Mouse (Mus musculus): ENCODE measurements around the gene 4930412O13Rik.

Gene 4930412O13Rik

DNA sequence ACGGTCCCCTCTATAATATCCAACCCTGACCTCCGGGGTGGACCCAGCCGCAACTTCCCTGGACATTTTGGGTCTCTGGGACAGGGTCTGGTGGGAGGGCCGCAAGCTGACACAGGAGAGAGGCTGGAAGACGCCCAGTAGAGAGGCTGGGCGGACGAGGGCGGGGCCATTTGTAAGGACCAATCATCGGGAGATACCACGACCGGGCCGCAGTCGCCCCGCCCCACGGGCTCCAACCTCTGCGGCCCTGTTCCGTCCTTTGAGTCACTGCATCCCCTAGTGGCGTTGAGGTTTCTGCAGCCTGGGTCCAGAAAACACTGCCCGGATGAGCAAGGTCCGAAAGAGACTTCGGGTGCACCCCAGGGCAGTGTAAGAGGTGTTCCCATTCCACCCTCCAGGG is 1.6 kb upstream of the 4930412O13Rik start:
- in situ Hi-C loops (cut with MboI; ENCODE audit: low sequenced_read_pairs), result no loop called here

- in situ Hi-C loops (cut with MboI; ENCODE audit: low sequenced_read_pairs), result no loop called here
Observed at GRCm38 (mm10) chr2:9880271-9880670, 781 bp upstream of the 4930412O13Rik start.

GRCm38 (mm10) chr2:9881611-9882023 is 565 bp downstream of the 4930412O13Rik start:
- in situ Hi-C loops (cut with MboI; ENCODE audit: low sequenced_read_pairs), result no loop called here

- in situ Hi-C loops (cut with MboI; ENCODE audit: low sequenced_read_pairs), result no loop called here
Observed at GRCm38 (mm10) chr2:9882371-9882925, 1.4 kb downstream of the 4930412O13Rik start.

DNA sequence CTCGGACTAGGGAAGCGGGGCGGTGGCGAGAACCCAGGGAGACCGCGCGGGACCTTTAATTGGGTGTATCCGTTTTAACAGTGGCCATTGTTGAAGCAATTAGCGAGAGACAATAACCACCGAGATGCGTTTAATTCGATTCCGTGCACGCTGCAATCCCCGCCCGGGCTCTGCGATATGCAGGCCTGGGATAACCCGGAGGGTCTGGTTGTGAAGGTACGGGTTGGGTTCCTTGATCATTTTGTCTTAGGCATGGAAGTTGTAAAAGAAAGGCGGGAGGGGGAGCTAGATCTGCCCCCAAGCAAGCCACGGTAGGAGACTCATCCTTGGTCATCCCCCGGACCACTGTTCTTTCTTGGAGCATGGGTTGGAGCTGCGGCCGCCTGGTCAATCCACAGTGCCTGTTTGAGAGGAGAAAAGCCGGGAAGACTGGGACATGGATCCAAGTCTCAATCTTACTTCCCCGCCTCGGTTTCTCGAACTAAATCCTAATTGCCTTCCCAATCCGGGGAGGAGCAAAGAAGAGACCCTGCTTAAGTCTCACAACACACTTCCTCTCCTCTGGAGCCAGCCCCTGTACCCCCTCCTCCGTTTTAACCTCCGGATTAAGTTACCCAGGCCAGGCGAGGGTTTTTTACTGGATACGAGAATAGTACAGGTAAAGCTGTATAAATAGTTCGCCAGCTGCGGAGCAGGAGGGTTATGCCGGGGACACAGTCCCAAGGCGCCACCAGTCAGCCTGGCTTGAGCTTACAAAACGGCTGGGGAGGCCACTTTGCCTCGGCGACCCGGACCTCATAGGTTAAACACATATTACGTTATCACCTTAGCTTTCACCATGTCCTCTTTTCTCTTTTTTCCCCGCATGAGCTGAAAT is 2.1 kb downstream of the 4930412O13Rik start:
- in situ Hi-C loops (cut with MboI; ENCODE audit: low sequenced_read_pairs), result no loop called here

- in situ Hi-C loops (cut with MboI; ENCODE audit: low sequenced_read_pairs), result no loop called here
Observed at GRCm38 (mm10) chr2:9883803-9884532, 2.9 kb downstream of the 4930412O13Rik start.

DNA sequence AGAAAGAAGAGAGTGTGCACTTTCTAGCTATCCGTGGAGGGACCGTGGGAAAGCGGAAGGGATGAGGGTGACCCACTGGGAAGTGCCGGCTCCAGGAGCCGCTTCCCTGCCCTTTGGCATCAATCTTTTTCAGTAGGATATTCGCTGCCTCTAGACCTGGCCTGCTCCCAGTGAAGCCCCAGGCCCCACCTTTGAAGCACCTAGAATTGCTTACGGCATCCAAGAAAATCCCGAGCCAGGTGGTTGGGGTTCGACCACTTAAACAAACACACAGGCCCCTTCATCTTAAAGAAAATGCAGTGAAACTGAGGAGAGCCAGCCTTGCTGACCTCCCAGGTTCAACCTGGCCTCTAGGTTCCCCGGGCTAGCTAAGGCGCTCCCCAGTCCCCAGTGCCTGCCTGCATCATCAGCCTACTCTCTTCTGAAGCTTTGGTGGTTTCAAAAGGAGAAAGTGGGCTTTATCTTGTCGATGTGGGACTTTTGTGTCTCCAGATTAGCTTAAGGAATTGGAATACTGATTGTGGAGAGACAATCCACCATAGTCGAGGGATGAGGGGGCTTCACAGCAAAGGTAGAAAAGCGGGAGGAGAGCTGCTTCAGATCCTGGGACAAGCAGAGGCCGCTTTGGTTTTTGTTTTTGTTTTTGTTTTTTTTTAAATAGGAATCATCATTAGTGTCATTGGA is 3.6 kb downstream of the 4930412O13Rik start:
- in situ Hi-C loops (cut with MboI; ENCODE audit: low sequenced_read_pairs), result no loop called here

DNA sequence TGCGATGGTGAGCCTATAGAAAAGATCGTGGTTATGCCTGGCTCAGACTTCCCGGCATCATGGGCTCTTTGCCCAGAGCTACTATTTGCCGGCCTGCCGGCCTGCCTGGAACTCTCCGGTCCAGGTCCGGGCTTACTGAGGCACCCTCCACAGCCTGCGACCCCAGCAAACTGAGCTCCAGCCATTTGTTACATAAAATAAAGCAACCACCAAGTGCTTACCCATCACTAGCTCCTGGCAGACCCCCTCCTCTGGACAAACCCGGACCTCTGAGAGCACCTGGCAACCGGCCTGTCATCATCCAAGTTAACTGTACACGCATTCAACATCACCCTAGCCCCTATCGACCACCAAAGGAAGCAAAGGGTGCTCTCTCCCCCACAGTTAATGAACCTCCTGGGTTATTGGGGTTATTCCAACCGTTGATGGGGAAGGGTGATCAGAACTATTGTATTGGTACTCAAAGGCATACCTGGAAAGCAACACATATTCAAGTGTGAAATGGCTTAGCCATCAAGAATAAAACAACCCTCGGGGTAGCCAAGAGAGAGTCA is 4.2 kb downstream of the 4930412O13Rik start:
- in situ Hi-C loops (cut with MboI; ENCODE audit: low sequenced_read_pairs), result no loop called here

DNA sequence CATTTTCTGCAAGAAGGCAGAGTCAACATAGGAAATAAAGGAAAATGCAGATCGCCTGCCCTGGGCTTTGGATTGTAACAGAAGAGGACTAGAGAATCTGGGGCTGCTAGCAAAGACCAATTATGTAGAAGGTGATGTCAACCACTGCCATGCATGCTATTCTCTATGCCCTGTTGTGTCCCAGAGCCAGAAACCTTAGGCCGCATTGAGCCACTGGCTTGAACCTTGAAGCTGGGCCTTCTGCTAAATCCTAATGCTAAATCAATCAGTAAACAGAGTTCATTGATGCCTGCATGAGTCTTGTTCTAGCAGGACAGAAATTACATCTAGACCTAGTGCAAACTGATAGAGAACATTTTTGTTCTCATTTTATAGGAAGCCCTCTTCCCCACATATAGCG is 5.0 kb downstream of the 4930412O13Rik start:
- in situ Hi-C loops (cut with MboI; ENCODE audit: low sequenced_read_pairs), result no loop called here

DNA sequence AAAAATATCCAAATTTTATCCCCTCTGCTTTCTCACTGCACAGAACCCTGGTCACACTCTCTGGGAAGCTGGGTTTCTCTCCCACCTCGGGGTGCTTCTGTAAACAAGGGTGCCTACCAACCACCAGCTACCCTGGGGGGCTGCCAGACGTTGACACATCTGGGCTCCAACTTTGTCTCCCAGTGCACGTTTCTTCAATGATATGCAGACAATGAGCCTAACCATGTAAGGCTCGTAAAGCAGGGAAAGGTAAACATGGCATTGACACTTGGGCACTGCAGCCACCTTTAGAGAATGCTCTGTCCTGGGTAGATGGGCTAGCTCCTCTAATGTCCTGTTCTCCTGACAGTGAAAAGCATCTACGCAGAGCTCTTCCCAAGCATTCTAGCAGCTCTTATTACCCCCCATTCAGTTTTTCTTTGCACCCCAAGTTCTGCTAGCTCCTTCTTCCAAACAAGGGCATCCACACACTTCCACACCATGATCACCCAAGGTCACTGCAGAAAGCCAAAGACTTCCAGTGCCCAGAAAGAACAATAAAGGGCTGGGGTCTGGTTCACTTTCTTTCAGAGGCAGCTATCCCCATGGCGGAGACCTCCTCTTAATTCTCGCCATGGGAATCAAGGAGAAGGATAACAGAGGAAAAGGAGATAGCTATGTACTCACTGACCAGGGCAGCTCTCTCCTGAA is 6.0 kb downstream of the 4930412O13Rik start:
- in situ Hi-C loops (cut with MboI; ENCODE audit: low sequenced_read_pairs), result no loop called here

DNA sequence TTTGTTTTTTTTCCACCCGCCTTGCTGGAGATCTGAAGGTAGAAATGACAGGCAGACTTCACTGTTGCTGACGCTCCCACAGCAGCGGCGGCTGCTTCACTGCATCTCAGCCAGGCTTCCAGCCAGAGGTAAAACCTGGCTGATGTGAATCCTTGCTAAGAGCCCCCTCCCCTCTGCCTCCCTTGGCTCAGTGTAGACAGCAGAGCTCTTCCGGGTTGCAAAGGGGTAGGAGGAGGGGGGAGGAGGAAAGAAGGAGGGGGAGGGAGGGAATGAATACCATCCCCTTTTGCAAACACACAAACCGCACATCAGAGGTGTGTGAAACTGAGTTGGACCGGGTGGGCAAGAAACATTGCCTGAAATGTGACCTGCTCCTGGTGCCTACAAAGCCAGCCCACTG is 6.6 kb downstream of the 4930412O13Rik start:
- in situ Hi-C loops (cut with MboI; ENCODE audit: low sequenced_read_pairs), result no loop called here

- in situ Hi-C loops (cut with MboI; ENCODE audit: low sequenced_read_pairs), result no loop called here
Observed at GRCm38 (mm10) chr2:9888913-9889650, 8.0 kb downstream of the 4930412O13Rik start, which contains the start of gene 9230102O04Rik. Gene 9230102O04Rik, minus strand, starts transcription at chr2:9889540.

- in situ Hi-C loops (cut with MboI; ENCODE audit: low sequenced_read_pairs), result no loop called here
Observed at GRCm38 (mm10) chr2:9889651-9890183, 8.7 kb downstream of the 4930412O13Rik start, which contains the start of gene Gata3. Gene Gata3, minus strand, starts transcription at chr2:9890034.

- in situ Hi-C loops (cut with MboI; ENCODE audit: low sequenced_read_pairs), result no loop called here
Observed at GRCm38 (mm10) chr2:9890251-9890650, 9.2 kb downstream of the 4930412O13Rik start.

- in situ Hi-C loops (cut with MboI; ENCODE audit: low sequenced_read_pairs), result no loop called here
Observed at GRCm38 (mm10) chr2:9890906-9891305, 9.9 kb downstream of the 4930412O13Rik start.

GRCm38 (mm10) chr2:9892541-9892940 is 11.5 kb downstream of the 4930412O13Rik start:
- in situ Hi-C loops (cut with MboI; ENCODE audit: low sequenced_read_pairs), result no loop called here

DNA sequence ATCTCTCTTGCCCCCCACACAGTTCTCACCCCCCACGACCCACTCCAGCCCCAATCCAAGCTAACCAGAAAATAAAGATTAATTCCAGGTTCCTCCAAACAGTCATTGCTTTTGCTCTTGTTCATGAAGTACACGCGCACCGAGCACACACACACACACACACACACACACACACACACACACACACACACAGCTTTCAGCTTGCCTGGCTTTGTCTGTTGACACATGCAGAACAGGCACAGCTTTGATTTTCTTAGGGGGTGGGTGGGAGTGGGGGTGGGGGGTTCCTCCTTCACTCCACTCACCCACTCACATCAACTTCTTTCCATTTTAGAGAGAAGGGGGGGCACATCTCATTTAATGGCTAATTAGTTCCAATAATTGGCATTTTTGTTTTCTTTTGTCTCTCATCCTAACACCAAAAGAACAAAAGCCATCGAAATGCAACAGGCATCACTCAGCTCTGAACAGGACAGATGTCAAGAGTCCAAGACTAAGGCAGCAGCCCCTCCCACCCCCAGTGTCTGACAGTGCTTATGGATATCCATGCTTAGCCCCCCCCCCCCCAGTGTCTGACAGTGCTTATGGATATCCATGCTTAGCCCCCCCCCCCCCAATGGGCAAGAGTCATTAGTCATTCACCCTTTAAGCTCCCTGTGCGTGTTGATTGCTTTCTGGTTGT is 12.4 kb downstream of the 4930412O13Rik start:
- in situ Hi-C loops (cut with MboI; ENCODE audit: low sequenced_read_pairs), result no loop called here

- in situ Hi-C loops (cut with MboI; ENCODE audit: low sequenced_read_pairs), result no loop called here
Observed at GRCm38 (mm10) chr2:9894836-9895593, 14.0 kb downstream of the 4930412O13Rik start.

All from CH12F3 (cell line).